Mouse (Mus musculus) cortical plate, adult 2 months (tissue): ENCODE measurements at regions not wholly inside any gene's neighbourhood (a gene's known extent, or its start where the extent isn't known, plus 50 kb on each side); places are given as distances from the start of the nearest gene placed in this dataset.

ENCODE experiments used
- H3K27ac ChIP-seq: fragments of 200-500 bp; 2 replicates; pipeline ENCODE4 v1.5.1; 2012; ENCODE audit warnings: low read length, control low read depth, inconsistent platforms; ENCODE audit not compliant: insufficient read depth
- H3K4me1 ChIP-seq: fragments of 200-500 bp; 2 replicates; pipeline ENCODE4 v1.6.1; 2011; ENCODE audit warnings: low read length; ENCODE audit not compliant: control insufficient read depth, insufficient read depth
- H3K4me3 ChIP-seq: fragments of 200-500 bp; 2 replicates; pipeline ENCODE4 v1.5.1; 2011; ENCODE audit warnings: mild to moderate bottlenecking, low read length, control low read depth; ENCODE audit not compliant: insufficient read depth
- CTCF ChIP-seq: fragments of 200-500 bp; IDR thresholded peaks from 2 replicates; pipeline ENCODE4 v1.5.1; 2011; ENCODE audit warnings: mild to moderate bottlenecking, control low read depth, low read length; ENCODE audit not compliant: insufficient read depth; ENCODE audit errors: extremely low read depth
- POLR2A ChIP-seq: fragments of 200-500 bp; IDR thresholded peaks from 2 replicates; pipeline ENCODE4 v1.6.1; 2011; ENCODE audit warnings: mild to moderate bottlenecking, low read length, control low read depth; ENCODE audit not compliant: insufficient read depth; ENCODE audit errors: extremely low read depth

DNA sequence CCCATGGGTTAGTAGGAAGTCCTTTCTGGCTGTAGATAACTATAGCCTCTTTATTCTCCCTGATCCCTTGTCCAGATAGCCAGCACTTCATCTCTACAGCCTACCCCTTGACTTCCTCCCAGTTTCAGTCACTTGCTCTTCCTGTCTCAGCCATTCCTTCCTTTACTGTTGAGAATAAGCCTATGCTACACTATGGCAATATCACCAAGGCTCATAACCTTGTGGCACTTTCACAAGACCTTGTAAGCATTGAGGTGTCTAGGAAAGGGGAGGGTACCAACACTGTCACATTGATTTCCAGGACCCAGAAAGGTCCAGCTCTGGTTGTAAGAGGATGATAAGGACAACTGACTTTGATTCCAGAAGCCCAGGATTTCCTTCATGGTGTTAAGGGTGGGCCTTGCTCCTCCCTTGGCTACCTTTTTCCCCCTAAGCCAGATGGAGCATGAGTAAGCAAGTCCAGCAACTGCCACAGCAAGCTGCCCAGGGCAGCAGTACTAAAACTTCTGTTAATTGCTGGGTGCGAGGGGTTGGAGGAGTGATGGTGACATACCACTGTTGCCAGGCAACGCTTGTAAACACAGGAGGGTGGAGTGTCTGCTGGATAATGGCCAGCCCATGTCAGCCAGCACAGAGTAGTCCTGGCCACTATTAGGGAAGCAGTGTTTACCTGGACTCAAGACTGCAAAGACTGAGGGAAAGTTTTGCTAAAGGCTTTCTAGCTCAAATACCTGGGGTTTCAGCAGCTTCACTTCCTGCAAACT lies 75.7 kb downstream of the Ankrd16 start:
- Histone ChIP-seq H3K4me3 (no peak overlapping the region), H3K27ac (no peak overlapping the region), H3K4me1 (no peaks in the 10 kb centered on the region)
- no peak for TF ChIP-seq POLR2A
- no peak for TF ChIP-seq CTCF

DNA sequence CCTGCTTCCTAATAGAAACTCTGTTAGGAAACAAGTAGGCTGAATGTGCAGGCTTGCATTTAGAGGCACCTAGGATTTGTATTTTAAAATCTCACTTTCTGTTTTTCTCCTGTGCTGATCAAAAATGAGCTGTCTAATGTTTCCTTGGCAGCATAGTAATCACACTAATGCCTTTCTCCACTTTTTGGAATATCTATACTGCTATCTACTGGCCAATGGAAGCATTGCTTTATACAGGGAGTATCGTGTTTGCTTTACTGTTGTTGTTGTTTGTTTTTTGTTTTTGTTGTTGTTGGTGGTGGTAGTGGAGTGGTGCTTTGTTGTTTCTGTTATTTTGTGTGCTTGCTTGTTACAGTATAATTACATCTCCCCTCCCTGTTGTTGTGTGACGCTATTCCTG lies 92.3 kb downstream of the Ankrd16 start:
- no peaks in the 10 kb centered on the region for H3K4me1 ChIP-seq
- no peak overlapping the region for H3K27ac ChIP-seq
- H3K4me3 ChIP-seq: no peak overlapping the region
- TF ChIP-seq POLR2A: no peak
- no peak for TF ChIP-seq CTCF

DNA sequence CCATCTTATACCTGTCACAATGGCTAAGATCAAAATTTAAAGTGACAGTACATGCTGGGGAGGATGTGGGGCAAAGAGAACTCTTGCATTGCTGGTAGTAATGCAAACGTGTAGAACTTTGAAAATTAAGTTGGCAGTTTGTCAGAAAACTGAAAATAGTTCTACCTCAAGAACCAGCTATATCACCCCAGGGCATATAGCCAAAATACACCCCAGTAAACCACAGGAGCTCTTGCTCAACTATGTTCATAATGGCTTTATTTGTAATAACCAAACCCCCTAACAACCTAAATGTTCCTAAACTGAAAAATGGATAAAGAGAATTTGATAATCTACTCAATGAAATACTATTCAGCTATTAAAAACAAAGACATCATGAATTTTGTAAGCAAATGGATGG lies 102.3 kb downstream of the Ankrd16 start:
- Histone ChIP-seq H3K27ac (no peak overlapping the region), H3K4me1 (no peaks in the 10 kb centered on the region), H3K4me3 (no peak overlapping the region)
- no peak for TF ChIP-seq CTCF
- TF ChIP-seq POLR2A: no peak

DNA sequence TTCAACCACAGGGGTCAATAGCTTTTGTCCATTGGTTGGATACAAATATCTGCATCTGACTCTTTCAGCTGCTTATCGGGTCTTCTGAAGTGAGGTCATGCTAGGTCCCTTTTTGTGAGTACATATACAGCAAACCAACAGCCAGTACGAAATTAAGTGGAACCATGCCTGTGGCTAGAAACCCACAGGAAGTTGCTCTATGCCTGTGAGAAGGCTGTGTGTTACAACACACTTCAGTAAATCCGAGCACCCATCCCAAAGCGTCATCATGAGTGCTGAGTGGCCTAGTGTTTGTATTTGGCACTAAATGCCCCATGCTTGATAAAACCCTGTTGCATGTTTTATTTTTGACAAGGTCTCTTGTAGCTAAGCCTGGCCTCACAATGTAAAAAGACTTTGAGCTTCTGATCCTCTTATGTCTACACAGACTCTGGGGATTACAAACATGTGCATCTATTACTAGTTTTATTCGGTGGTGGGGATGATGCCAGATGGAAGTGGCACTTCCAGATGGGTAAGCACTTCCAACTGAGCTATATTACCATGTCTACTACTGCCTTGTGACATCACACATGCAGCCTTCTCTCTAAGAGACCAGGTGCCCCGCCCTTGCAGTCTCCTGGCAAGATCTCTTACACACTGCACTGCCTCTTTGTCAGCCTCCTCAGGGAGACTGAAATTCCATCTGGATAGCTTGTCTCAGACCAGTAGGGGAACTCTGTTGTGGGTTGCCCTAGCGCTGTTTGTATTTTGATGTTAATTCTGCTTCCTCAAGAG lies 117.3 kb downstream of the Ankrd16 start:
- no peak overlapping the region for H3K4me3 ChIP-seq
- TF ChIP-seq CTCF (no peak), POLR2A (no peak)
- H3K4me1 ChIP-seq: no peaks in the 10 kb centered on the region

DNA sequence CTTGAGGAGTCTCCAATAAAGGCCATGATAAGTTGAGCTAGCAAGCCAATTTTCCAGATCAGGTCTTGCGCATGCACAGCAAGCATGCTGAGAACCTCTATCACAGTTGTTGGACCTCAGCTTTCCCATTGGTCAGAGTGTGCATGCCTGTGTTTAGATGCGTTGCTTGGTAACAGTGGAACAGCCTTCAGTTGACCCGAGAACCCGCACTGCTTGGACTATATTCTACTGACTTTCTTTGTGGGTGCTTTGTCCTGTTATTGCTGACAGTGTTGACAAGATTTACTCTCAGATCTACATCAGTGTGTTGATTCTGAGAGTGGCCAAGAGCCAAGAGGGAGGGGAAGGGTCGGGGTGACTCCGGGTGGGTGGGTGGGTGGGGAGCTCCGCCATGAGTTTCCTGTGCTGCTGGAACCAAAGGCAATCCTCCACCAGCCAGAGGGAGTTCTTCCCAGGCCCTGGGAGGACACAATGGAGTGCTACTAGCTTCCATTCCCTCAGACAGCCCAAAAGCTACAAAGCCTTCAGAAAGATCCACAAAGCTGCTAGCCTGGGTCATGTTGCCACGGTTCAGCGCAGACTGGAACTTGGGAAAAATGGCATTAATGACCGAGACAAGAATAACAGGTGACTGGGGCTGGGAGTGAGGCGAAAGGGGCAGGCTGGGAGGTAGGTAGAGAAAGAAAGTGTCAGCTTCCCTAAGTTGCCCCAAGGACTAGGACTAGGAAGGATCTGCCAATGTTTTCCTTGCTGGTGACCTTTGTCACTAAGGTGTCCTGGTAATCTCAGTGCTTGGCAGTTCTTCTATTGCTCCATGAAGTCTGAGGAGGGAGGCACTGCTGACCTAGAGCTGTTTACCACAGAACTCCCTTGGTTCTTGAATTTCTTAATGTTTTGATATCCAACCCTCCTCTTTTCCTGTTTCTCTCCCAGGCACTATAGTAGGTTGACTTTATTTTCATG lies 122.3 kb downstream of the Ankrd16 start:
- H3K4me3 ChIP-seq: no peak overlapping the region
- no peak overlapping the region for H3K27ac ChIP-seq
- H3K4me1 ChIP-seq: no peaks in the 10 kb centered on the region
- TF ChIP-seq POLR2A (no peak), CTCF (no peak)

More for the DNA sequence above, 117.3 kb downstream of the Ankrd16 start:
- H3K27ac ChIP-seq: no peak overlapping the region

DNA sequence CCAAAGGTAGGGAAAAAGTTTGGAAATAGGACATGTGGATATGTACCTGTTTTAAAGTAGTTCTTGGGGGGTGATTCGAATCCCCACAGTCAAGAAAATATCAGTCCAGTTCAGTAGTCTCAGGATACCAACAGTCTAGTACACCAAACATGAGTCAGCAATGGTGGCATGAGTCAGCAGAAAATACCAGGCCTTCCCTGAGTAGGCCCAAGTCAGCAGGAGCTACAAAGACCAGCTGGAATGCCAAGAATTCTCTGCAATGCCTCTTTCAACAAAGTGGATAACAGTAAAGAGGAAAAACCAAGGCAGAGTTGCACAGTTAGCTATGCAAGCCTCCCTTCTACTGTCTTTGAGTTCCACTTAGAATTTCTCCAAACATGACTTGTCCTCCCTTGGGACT lies 137.1 kb downstream of the Ankrd16 start:
- H3K4me1 ChIP-seq: no peaks in the 10 kb centered on the region
- H3K4me3 ChIP-seq: no peak overlapping the region
- H3K27ac ChIP-seq: no peak overlapping the region
- TF ChIP-seq POLR2A (no peak), CTCF (no peak)

DNA sequence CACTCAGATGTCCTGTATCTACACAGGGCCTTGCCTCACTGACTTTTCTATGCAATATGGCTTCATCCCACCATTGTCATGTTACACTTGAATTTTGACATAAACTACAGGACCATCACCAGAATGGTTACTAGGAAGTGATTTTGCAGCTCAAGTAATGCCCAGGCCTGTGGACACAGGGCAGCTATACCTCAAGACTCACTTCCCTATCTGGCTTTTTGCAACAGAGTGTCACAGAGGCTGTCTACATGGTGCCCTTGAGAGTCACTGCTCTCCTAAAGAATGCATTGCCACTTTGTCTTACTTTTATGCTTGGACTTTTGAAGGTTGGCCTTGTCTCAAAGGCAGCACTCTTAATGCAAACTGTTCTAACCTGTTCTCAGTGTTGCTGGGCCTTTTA lies 139.7 kb downstream of the Ankrd16 start:
- TF ChIP-seq CTCF (no peak), POLR2A (no peak)
- Histone ChIP-seq H3K27ac (no peak overlapping the region), H3K4me3 (no peak overlapping the region), H3K4me1 (no peaks in the 10 kb centered on the region)

DNA sequence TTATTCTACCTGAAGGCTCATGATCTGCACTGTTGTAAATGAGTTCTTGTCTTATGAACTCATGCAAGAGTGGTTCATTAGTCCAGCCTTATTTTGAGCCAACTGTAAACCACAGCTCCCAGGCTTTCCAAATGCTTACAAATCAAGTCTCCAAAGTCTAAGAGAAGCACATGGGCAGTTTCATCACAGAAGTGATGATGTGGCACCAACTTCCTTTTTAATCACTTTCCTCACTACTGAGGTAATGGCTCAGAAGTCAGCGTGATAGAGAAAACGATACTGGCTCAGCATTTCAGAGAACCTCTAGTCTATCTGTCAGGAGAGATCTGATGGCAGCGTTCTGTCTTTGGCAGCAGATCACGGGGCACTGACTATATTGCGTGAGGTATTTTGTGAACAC lies 140.4 kb downstream of the Ankrd16 start:
- no peak for TF ChIP-seq CTCF
- no peak for TF ChIP-seq POLR2A
- Histone ChIP-seq H3K4me3 (no peak overlapping the region), H3K27ac (no peak overlapping the region), H3K4me1 (no peaks in the 10 kb centered on the region)

DNA sequence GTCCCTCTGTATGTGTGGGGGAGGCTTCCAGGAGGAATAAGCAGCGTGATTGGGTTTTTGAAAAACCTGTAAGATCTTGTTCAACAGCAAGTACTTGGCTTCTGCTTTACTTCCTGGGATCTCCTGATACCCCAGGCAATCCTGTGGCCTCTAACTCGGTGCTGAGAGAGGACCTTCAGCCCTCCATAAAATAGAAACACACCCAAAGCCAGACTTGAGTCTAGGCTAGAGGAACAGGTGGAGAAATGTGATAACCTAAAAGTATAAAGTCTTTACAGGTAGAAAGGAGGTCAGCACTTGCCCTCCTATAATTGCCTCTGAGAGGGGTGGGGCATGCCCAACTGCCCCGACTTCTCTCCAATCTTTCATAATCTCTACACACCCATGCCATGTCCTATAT lies 183.1 kb downstream of the Ankrd16 start:
- TF ChIP-seq POLR2A (no peak), CTCF (no peak)

More for the DNA sequence above, 183.1 kb downstream of the Ankrd16 start:
- Histone ChIP-seq H3K4me1 (no peaks in the 10 kb centered on the region), H3K4me3 (no peak overlapping the region), H3K27ac (no peak overlapping the region)
